Mouse (Mus musculus): ENCODE measurements around the gene Sh3gl1.
A peak's percentile ranks its signal among the peaks of the same experiment; 100 is the strongest.

Gene Sh3gl1

DNA sequence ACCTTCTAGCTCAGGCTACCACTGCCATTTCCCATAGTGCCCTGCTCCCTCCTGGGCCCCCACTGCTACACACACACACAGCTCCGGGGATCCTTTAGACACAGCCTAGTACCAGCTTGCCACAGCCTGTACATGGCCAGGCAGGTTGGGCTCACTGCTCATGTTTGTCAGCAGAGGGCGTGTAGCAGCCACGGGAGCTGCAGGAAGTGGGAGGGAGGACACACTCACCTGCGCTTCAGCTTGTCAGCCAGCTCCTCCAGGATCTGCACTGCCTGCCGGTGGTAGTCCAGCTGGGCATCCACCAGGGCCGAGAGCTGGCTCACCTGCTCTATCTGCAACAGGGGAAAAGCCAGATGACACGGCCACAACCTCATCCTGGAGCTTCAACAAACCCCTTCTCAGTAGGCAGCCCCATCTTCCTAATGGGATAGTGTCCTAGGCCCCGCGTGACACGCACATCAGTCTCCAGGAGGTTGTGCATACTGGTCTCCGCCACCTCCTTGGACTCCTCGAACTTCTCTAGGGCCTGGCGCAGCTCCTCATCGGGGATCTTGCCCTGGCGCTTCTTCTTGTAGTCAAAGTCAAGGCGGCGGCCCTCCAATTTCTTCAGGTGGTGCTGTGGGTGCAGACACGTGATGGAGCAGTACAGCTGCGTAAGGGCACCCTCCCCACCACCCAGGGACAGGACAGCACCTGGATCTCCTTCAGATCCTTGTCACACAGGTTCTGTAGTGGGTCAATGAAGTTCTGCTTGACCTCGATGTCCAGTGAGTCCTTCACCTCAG, 17.9 kb downstream of the Sh3gl1 start:
- peak; percentile 86 to 91 for DNase-seq

DNA sequence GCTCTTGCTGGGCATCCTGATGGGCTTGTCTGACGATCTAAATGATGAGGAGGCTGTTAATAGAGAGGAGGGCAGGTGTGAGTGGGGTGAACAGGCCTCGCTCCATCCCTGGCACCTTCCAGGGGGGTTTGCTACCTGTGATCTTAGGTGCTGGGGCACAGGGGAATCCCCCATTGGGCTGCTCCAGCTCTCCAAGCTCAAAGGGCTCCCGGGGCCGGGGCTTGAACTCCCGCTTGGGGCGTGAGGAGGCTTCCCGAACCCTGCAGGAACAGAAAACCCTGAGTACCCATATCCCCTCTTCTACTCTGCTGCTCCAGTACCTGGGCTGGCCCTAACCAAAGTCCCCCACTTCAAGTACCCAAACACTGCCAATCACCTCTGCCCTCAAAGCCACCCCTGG, 18.6 kb downstream of the Sh3gl1 start:
- peak in 1 of 2 experiments; percentile 38 for DNase-seq

DNA sequence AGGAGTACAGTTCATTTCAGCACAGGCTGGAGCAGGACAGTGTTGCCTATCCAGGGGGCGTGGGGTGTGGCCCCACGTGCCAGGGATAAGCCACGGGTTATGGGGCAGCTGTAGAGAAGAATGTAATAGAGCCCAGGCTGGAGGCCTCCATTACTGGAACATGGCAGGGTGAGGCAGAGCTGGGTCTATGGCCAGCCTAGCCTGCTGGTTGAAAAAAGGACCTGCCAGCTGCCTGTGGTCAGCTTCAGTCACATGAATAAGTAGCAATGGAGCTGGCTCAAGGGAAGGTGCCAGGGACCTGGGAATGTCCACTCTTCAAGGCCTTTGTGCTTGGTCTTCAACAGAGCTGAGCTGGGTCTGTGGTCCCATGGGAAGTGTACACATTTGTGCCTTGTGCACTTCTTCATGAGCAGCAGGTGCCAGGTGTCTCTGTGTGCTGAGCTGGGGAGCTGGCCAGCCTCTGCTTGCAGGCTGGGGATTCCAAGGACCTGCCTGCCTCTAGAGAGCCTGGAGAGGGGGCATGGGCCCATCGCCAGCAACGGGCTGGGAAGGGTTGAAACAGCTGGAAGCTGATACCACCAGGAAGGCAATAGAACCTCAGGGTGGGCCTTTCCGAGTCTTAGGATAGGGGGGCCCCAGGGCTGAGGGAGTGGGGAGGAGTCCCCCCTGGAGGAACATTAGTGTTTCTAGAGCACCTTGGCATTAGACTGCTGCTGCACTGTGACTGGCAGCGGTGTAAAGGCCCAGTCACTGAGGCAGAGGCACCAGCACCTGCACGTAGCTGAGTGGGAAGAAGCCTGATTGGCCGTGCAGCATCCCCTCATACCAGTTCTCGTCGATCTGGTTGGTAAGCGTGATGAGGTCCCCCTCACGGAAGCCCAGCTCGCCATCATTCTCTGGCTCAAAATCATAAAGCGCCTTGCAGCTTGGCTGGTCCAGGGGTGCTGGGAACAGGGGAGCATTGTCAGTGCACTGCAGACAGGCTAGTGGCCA, 19.3 kb downstream of the Sh3gl1 start:
- peak; percentile 42 to 62 for DNase-seq

DNA sequence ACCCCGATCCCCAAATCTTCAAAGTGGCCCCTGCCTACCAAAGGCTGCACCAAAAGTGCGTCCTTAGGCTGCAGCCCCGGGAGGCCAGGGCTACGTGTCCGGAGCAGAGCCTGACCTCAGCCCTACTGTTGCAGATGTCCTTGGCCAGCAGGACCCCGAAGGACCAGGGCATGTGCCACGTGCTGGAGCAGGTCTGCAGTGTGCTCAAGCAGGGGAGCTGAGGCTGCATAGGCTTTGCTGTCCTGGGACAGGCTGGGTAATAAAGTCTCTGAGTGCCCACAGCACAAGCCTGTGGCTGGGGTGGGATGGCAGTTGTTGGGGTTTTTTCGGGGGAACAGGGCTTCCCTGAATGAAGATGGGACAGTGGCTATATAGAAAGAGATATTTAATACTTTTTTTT, 20.1 kb downstream of the Sh3gl1 start:
- no peak for DNase-seq

DNA sequence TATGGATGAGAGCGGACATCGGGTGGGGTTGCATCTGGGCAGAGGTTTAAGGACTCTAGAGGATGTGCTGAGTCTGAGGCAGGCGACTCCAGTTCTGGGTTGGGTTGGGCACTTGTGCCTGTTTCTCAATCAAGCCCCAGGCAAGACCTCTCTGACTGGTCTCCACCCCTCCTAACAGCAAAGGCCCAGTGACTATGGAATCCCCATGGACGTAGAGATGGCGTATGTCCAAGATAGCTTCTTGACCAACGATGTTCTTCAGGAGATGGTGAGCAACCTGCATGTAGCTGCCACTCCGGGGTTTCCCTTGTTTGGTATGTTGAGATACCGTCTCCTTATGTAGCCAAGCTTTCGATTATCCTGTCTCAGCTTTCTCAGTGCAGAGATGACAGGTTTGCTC, 21.1 kb downstream of the Sh3gl1 start:
- no peak for DNase-seq

DNA sequence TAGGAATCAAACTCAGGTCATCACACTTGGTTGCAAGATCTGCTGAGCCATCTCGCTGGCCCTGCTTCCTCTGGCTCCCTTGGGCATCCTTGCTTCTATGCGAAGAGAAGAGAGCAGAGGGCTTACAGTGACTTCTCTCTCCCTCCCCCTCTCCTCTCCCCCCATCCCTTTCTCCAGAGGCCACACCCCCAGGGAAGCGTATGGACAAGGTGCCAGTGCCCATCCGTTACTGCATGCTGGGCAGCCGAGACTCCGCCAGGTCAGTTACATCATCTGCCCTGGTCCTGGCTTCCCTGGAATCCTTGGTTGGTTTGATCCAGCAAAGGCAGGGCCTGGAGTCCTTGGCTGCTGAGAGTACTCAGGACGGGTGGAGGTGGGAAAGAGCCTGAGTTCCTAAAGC, 25.0 kb downstream of the Sh3gl1 start:
- DNase-seq: peak; percentile 55 to 66

DNA sequence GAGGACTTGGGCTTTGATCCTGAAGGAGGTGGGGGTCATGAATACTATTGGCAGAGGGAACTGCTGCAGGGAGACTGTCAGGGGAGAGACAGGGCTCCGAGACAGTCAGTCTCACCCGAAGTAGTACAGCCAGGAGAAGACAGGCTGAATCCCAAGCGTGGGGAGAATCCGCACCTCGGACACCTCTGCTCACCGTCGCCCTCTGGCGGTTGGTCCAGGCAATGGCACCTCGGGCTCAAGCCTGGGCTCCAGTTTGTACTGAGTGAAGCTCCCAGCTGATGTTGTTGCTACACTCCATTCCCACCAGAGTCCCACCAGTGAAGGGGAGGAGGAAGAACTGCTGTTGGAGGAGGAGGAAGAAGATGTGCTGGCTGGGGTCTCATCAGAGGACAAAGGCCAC, 25.8 kb downstream of the Sh3gl1 start:
- peak; percentile 86 to 91 for DNase-seq

DNA sequence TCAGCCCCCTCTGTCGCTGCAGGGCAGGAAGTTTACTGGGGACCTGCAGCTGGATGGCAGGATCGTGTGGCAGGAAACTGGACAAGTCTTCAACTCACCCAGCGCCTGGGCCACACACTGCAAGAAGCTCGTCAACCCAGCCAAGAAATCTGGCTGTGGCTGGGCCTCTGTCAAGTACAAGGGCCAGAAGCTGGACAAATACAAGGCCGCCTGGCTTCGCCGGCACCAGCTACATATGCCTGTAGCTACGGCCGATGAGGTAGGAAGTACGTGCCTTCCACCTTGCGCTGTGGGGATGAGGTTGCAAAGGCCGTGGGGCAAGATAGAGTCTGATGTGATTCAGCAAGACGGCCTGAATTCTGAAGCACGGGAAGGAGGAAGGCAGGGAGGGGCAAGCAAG, 26.2 kb downstream of the Sh3gl1 start:
- no peak for DNase-seq

DNA sequence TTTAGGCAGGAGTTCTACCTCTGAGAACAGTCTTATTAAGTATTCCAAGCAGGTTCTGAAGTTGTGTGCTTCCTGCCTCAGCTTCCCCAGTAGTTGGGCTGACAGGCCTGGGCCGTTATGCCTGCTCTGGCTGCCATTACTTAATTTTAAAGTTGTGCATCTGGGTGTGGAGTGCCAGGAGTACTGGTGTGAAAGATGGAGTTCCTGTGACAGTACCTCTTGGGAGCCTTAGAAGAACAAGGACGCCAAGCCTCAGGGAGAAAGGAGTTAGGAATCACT, 26.5 kb downstream of the Sh3gl1 start:
- DNase-seq: peak in 1 of 2 experiments; percentile 34

DNA sequence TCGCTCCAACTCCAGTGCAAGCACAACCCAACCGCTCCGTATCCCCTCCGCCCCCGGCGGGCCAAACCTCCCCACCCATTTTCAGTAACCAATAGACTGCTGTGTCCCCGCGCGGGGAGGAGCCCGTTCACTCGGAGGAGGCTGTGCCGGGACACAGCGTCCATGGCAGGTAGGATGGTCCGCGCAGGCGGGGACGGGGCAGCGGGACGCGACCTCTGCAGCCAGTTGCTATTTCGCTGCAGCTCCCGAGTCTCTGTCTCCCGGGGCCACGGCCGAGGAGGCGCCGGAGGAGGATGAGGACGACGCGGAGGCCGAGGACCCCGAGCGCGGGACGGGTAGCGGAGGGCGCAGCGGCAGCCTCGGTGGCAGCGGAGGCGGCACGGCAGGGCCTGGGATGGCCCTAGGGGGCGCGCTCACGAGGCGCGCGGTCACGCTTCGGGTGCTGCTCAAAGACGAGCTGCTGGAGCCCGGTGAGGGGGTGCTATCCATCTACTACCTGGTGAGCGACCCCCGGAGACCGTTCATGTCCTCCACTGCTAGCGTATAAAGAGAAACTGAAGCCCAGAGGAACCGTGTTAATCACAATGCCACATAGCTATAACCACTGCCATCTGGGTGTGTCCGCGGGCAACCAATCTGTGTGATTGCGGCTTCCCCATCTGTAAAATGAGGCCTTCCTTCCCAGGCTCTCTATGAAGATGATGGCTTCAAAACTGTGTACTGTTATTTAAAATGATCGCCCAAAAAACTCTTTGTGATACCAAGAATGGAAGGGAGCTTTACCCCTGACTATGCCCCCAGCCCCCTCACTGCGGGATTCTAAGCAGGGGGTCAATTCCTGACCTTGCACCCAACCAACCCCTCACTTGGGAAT, 27.1 kb downstream of the Sh3gl1 start:
- DNase-seq: peak; percentile 96

DNA sequence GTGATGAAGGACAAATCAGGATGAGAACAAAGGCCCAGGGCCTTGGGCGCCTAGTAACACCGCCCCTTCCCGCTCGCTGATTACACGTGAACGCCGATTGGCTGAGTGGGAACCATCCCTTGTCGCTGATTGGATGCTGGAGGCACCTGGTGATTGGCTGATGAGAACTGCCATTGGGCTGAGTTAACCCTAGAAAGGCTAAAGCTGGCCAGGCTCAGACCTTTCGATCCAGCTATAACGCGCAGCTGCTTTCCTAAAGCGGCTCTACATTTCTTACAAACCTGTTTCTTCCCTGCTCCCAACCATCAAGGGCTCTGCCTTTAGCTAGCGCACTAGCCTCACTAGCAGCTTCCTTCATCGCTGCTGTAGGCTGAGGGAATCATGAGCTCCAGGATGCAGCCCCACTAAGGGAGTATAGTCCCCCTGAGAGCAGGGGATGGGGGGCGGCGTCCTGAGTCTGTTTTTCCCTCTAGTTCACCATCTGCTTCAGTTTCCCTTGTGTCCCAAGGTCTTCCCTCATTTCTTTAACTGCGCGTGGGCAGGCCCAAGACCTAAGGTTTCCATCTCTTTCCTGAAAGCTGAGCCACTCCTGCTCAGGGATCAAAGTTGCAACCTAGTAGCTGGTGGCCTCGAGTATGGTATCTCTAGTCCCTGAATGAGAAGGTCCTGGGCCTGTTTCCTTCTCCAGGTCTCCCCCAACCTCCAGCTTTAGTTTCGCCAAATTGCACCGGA, 27.9 kb downstream of the Sh3gl1 start:
- DNase-seq: peak; percentile 90 to 94

DNA sequence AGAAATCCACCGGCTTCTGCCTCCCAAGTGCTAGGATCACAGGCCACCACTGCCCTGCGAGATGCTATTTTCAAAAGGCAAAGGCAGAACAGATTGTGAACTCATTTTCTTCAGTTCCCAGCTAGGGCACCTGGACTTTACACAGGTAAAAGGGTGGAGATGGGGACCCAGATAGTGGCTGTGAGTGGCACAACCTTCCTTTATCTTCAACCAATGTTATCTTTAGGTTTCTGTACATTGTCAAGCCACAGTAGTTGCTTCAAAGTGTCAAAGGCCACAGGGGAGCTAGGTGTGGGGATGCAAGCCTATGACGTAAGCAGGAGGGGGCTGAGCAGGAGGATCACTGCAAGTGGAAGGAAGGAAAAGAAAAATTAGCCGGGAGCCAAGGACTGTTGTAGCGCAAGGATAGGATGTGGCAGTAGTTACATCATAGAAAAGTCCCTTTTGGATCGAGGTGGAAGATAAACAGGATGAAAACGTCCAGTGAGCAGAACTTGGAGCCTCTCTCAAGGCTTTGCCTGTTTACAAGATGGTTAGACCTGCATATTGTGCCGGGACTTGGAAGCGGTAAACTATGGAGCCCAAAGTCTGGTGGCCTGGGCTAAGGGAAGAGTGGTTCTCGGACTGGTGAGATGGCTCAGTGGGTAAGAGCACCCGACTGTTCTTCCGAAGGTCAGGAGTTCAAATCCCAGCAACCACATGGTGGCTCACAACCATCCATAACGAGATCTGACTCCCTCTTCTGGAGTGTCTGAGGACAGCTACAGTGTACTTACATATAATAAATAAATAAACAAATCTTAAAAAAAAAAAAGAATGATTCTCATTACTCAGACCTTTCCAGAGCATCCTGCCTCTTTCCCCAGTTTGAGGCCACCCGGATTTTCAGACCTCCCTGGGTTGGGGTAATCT, 28.7 kb downstream of the Sh3gl1 start:
- no peak for DNase-seq

DNA sequence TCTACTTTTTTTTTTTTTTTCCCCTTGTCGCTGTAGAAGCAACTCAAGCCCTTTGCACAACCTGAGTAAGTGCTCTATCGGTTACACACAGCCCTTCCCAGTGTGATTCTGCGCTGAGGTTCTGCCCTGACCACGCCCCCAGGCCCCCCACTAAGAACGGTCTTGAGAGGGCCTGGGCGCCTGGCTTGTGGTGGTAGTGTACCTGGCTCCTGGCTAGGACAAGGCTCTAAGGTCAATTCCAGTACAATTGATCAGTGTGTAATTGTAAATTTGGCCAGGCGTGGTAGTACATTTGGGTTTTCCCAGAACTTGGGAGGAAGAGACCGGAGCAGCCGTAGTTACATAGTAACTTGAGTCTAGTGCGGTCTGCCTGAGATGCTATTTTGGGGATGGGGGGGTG, 29.5 kb downstream of the Sh3gl1 start:
- no peak for DNase-seq

DNA sequence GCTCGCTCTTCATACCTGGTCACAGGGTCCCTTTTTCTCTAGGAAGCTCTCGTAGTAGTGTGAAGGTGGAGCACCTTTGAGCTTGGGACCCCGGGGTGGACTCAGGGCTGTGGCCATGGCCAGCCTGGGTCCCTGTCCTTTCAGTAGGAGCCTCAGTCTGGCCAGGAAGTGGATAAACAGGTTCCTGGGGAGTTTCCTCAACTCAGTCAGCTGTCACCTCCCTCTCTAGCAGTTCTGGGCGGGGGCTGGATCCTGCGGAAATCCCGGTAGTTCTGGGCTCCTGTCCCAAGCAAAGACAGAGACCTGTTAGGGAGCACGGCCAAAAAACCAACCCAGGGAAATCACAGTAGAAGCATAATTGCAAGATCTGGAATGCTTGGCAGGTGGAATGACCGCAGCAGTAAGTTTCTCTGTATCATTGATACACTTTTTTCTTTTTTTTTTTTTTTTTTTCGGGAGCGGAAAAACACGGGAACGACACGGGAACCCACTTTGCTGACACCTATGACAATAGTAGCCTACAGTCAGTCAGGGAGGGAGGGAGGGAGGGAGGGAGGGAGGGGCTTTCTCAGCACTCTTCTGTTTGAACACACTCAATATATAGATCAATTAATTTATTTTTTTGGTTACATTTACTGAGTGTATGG, 30.9 kb downstream of the Sh3gl1 start, which contains the start of the genes Stap2 and Mpnd:
Stap2 (minus strand) TSS at position 170 of the 647 bp plus-strand sequence.
Mpnd (plus strand) TSS at position 297 of the 647 bp plus-strand sequence.
- DNase-seq: peak; percentile 68 to 77

DNA sequence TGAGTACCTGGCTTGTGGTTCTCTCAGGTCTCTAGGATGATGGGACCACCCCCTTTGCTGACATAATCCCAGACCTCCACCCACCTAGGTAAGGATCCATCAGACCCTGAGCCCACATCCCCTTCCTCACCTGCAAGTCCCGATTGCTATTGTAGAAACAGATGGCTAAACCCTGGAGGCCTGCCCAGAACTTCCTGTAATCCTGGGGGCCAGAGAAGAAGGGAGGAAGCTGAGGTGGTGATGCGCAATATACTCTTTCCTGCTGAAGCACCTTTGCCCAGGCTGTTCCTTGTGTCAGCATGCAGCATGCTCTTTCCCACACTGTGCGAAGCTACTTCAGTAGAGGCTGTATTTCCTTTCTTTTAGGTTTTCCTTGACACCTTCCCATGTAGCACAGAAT, 33.4 kb downstream of the Sh3gl1 start:
- DNase-seq: peak; percentile 53 to 70

DNA sequence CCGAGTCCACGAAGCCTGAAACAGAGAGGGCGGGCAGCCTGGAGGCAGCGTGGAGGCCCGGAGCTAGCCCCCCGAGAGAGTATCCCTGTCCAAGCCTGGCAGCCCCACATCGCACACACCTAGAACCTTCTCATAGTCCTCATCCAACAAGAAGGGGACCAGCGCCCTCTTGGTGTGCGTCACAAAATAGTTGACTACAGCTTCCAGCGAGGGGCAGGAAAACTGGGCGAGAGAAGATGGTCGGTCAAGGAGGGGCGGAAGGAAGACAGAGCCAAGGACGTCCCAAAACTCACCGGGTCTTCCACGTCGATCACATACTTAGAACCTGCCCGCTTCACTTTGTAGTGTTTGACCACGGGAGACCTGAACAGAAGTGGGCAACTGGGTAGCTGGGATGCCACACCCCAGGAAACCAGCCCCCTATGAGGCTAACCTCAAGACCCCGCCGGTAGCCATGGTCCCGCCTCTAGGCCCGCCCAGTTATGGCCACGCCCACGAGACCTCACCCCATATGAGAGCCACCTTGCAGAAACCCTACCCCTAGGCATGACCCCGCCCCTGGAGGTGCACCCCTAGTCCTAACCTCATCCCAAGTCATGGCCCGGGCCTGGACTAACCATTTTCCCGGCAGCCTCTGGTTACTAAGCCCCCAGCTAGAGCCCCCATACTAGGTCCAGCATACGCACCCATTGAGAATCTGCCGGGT, 36.5 kb downstream of the Sh3gl1 start:
- DNase-seq: no peak

DNA sequence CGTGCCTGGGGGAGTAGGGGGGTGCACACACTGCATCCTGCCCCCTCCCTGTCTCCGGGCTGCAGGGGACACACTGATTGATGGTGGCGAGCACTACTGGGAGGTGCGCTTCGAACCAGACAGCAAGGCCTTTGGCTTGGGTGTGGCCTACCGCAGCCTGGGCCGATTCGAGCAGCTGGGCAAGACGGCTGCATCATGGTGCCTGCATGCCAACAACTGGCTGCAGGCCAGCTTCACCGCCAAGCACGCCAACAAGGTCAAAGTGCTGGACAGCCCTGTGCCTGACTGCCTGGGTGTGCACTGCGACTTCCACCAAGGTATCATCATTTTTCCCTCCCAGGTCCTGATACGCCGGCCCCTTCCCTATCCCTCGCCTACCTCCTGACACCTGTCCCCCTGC, 40.4 kb downstream of the Sh3gl1 start:
- DNase-seq: peak in 1 of 2 experiments; percentile 52

DNA sequence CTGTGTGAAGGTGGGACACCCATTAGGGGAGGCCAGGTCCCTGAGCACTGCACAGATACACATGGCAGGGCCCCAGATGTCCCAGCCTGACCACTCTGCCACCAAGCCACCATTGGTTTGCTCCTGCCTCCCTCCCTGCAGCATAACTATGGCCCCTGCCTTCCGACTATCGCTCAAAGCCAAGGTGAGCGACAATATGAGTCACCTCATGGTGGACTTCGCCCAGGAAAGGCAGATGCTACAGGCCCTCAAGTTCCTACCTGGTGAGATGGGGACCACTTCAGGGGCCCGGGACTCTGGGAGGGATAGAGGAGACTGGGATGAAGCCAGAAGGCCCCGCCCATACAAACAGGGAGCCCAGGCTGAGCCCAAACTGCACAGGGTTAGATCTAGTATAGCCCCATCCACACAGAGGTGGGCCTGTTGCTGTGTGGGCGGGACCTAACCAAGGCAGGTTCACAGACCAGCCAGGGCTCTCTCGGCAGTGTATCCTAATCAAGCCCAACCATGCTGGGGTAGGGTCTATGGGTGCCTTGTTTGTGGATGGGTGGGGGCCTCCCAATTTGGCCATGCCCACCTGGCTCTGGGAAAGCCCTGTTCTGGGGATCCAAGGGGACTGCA, 46.0 kb downstream of the Sh3gl1 start:
- DNase-seq: no peak

Measured in cerebellum, postnatal 25 days (tissue).